Mouse (Mus musculus): ENCODE measurements at regions not wholly inside any gene's neighbourhood (a gene's known extent, or its start where the extent isn't known, plus 50 kb on each side); places are given as distances from the start of the nearest gene placed in this dataset.

DNA sequence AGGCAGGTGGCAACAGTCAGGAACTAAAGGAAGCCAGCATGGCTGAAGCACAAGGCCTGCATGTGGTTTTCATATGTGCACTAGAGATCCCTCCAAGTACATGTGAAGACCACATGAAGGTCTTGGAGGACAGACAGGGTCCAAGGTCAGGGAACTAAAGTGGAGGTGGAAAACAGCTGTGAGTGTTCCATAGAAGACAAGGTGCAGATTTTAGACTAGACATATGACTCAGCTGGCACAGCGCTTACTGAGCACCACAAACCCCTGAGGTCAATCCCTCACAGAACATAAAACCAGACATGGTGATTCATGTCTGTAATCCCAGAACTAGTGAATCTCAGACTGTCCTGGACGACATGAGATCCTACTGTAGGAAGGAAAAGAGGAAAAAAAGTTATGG lies 75.3 kb upstream of the Rnf152 start:
- Histone ChIP-seq H3K36me3 (ENCODE audit: control insufficient read depth, insufficient read depth, low read length) (no peaks in the 10 kb centered on the region), H3K4me3 (ENCODE audit: low read depth, low read length) (no peak overlapping the region), H3K4me2 (ENCODE audit: low read length) (no peak overlapping the region), H3K27me3 (ENCODE audit: control insufficient read depth, insufficient read depth, low read depth, low read length) (no peaks in the 10 kb centered on the region), H3K27ac (ENCODE audit: low read length) (no peak overlapping the region), H3K9me3 (replicated peaks; ENCODE audit: control insufficient read depth, low read length, poor library complexity, severe bottlenecking) (no peaks in the 10 kb centered on the region), H3K4me1 (ENCODE audit: control insufficient read depth, insufficient read depth, low read length) (no peaks in the 10 kb centered on the region), H3K9ac (ENCODE audit: low read depth, low read length) (no peak overlapping the region)
- 86% methylated on average over 2 of the region's 2 CpGs for WGBS
- ATAC-seq: no peak

DNA sequence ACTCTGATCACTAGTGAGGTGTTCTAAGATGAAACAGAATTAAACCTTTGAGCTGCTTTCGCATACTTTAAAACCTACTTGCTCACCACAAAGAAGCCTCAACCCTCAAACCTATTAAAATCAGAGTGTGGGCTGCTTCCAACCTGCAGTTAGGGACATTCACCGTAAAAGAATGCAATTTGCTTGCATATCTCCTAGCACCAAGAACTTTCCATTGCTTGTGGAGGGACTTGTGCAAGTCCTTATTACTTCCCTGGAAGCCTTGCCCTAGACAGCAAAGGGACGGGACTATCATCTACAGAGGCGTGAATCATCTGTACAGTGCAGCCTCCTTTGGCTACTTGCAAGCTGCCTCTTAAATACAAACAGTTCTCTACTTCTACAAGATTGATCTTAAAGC lies 74.2 kb upstream of the Rnf152 start:
- Histone ChIP-seq H3K4me3 (ENCODE audit: low read depth, low read length) (no peak overlapping the region), H3K27me3 (ENCODE audit: control insufficient read depth, insufficient read depth, low read depth, low read length) (no peaks in the 10 kb centered on the region), H3K4me1 (ENCODE audit: control insufficient read depth, insufficient read depth, low read length) (no peaks in the 10 kb centered on the region), H3K9ac (ENCODE audit: low read depth, low read length) (no peak overlapping the region), H3K27ac (ENCODE audit: low read length) (no peak overlapping the region), H3K9me3 (replicated peaks; ENCODE audit: control insufficient read depth, low read length, poor library complexity, severe bottlenecking) (no peaks in the 10 kb centered on the region), H3K4me2 (ENCODE audit: low read length) (no peak overlapping the region), H3K36me3 (ENCODE audit: control insufficient read depth, insufficient read depth, low read length) (no peaks in the 10 kb centered on the region)
- no peak for ATAC-seq
- WGBS: 87% methylated on average over 4 of the region's 4 CpGs

DNA sequence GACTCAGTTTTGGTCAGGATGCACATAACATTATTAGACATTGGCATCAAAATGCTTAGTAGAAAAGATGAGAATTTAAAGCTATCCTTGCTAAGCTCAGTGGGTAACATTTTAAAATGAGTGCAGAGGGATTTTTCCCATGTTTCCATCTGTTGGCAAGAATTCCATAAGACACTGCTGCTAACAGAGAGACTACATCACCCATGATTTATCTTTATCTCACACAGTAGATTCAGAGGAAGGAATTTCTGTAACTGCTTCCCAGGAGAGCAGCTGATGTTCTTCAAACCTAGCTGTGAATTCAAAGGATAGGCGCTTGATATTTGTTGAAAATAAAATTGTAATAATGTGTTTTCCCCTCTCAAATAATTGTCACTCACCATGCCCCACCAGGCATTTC lies 71.7 kb upstream of the Rnf152 start:
- ATAC-seq: no peak
- H3K4me2 ChIP-seq (ENCODE audit: low read length): no peak overlapping the region
- no peak overlapping the region; the same call in 1 of the 2 replicates for H3K27ac ChIP-seq (ENCODE audit: low read length)
- H3K27me3 ChIP-seq (ENCODE audit: control insufficient read depth, insufficient read depth, low read depth, low read length): no peaks in the 10 kb centered on the region
- no peak overlapping the region for H3K9ac ChIP-seq (ENCODE audit: low read depth, low read length)
- 88% methylated on average over 1 of the region's 1 CpGs for WGBS
- H3K4me3 ChIP-seq (ENCODE audit: low read depth, low read length): no peak overlapping the region
- no peaks in the 10 kb centered on the region for H3K4me1 ChIP-seq (ENCODE audit: control insufficient read depth, insufficient read depth, low read length)
- no peaks in the 10 kb centered on the region for H3K9me3 ChIP-seq (replicated peaks; ENCODE audit: control insufficient read depth, low read length, poor library complexity, severe bottlenecking)
- no peaks in the 10 kb centered on the region for H3K36me3 ChIP-seq (ENCODE audit: control insufficient read depth, insufficient read depth, low read length)

DNA sequence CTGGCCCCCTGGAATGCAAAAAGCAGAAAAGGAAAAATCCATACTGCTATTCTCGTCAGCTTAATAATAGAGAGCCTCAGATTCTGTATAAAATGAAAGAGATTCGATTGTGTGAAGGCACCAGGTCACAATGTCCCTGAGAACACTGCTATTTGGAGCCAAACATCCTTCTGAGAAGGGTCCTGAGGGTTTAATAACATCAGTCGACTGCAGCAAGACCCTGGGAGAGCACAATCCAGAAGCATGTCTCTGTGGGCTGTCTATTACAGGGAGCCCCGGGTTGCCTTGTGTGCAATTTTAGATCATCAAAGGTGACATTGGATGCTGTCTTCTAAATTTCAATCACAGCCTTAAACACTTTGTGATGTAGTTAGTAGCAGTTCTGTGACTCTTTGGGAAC lies 69.6 kb upstream of the Rnf152 start:
- Histone ChIP-seq H3K4me3 (ENCODE audit: low read depth, low read length) (no peak overlapping the region), H3K4me2 (ENCODE audit: low read length) (no peak overlapping the region), H3K9ac (ENCODE audit: low read depth, low read length) (no peak overlapping the region), H3K36me3 (ENCODE audit: control insufficient read depth, insufficient read depth, low read length) (no peaks in the 10 kb centered on the region), H3K9me3 (replicated peaks; ENCODE audit: control insufficient read depth, low read length, poor library complexity, severe bottlenecking) (no peaks in the 10 kb centered on the region), H3K4me1 (ENCODE audit: control insufficient read depth, insufficient read depth, low read length) (no peaks in the 10 kb centered on the region), H3K27ac (ENCODE audit: low read length) (no peak overlapping the region), H3K27me3 (ENCODE audit: control insufficient read depth, insufficient read depth, low read depth, low read length) (no peaks in the 10 kb centered on the region)
- WGBS: 20% methylated on average over 4 of the region's 4 CpGs
- ATAC-seq: peak; percentile 79

DNA sequence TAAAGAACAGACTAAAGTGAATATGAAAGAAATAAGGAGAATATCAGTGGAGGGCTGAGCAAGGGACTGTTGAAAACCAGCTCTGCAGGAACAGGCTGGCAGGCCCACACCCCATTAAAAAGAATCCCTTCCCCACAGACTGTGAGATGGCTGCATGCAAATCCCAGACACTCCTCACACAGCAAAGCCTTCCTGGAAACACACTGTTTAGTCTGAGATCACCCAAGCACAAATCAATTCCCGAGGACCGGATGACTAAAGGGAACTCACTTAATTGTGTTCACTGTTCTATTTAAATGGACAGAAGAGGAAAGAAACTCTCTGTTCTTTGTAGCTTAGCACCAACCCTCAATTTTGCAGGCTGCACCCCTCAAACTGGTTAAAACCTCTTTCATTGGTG lies 66.9 kb upstream of the Rnf152 start:
- H3K4me3 ChIP-seq (ENCODE audit: low read depth, low read length): no peak overlapping the region
- no peak overlapping the region for H3K4me2 ChIP-seq (ENCODE audit: low read length)
- H3K27ac ChIP-seq (ENCODE audit: low read length): no peak overlapping the region
- 13% methylated on average over 2 of the region's 2 CpGs for WGBS
- no peaks in the 10 kb centered on the region for H3K4me1 ChIP-seq (ENCODE audit: control insufficient read depth, insufficient read depth, low read length)
- no peaks in the 10 kb centered on the region for H3K27me3 ChIP-seq (ENCODE audit: control insufficient read depth, insufficient read depth, low read depth, low read length)
- no peak for ATAC-seq
- H3K9me3 ChIP-seq (replicated peaks; ENCODE audit: control insufficient read depth, low read length, poor library complexity, severe bottlenecking): no peaks in the 10 kb centered on the region
- no peaks in the 10 kb centered on the region for H3K36me3 ChIP-seq (ENCODE audit: control insufficient read depth, insufficient read depth, low read length)
- no peak overlapping the region for H3K9ac ChIP-seq (ENCODE audit: low read depth, low read length)

DNA sequence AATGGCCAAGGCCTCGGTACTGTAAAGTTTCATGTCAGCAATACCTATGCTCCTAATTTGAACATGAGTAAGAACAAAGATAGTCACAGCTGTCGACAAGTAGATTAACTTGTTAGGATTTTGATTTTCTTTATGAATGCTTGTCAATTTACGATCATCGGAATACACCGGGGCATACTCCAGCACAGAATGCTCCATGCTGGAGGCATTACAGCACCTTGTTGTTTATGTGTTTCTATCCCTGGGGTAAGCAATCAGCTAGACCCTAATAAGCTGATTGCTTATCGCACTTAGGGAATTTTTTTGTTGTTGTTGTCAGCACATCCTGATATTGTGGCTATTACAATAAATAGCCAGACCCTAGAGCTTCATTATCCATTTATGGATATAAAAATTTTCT lies 66.4 kb upstream of the Rnf152 start:
- H3K4me1 ChIP-seq (ENCODE audit: control insufficient read depth, insufficient read depth, low read length): no peaks in the 10 kb centered on the region
- no peak for ATAC-seq
- H3K4me3 ChIP-seq (ENCODE audit: low read depth, low read length): no peak overlapping the region
- 83% methylated on average over 6 of the region's 6 CpGs for WGBS
- H3K4me2 ChIP-seq (ENCODE audit: low read length): no peak overlapping the region
- H3K27me3 ChIP-seq (ENCODE audit: control insufficient read depth, insufficient read depth, low read depth, low read length): no peaks in the 10 kb centered on the region
- H3K27ac ChIP-seq (ENCODE audit: low read length): no peak overlapping the region
- H3K36me3 ChIP-seq (ENCODE audit: control insufficient read depth, insufficient read depth, low read length): no peaks in the 10 kb centered on the region
- H3K9ac ChIP-seq (ENCODE audit: low read depth, low read length): no peak overlapping the region
- H3K9me3 ChIP-seq (replicated peaks; ENCODE audit: control insufficient read depth, low read length, poor library complexity, severe bottlenecking): no peaks in the 10 kb centered on the region

DNA sequence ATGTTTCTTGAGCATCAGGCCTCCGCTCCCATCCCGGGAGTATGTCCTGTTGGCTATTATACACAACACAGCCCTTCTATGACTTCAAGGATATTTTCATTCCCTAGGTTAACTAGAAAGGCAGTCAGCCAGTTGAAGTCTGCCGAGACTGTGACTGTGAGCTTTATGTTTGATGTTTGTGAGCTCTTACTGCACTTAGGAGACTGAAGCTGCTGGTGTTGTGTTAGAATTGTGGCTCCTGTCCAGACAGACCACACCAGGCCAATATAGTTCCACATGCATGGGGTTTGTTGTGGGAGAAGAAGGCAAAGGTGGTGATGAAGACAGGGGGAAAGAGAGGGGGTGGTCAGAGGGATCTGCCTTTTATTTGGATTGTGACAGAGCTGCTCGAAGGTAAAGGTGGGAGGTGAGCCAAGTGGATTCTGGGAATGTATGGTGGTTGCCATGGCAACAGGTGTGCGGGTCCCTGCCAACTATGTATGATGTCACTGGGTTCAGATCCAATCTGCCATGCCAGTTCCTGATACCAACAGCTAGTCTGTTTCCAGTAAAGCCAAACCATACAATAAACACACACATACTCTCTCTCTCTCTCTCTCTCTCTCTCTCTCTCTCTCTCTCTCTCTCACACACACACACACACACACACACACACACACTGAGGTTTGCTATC lies 64.0 kb upstream of the Rnf152 start:
- H3K4me1 ChIP-seq (ENCODE audit: control insufficient read depth, insufficient read depth, low read length): no peaks in the 10 kb centered on the region
- no peak overlapping the region for H3K9ac ChIP-seq (ENCODE audit: low read depth, low read length)
- ATAC-seq: no peak
- no peak overlapping the region for H3K27ac ChIP-seq (ENCODE audit: low read length)
- no peaks in the 10 kb centered on the region for H3K9me3 ChIP-seq (replicated peaks; ENCODE audit: control insufficient read depth, low read length, poor library complexity, severe bottlenecking)
- 75% methylated on average over 5 of the region's 5 CpGs for WGBS
- H3K4me3 ChIP-seq (ENCODE audit: low read depth, low read length): no peak overlapping the region
- H3K27me3 ChIP-seq (ENCODE audit: control insufficient read depth, insufficient read depth, low read depth, low read length): no peaks in the 10 kb centered on the region
- no peak overlapping the region for H3K4me2 ChIP-seq (ENCODE audit: low read length)
- H3K36me3 ChIP-seq (ENCODE audit: control insufficient read depth, insufficient read depth, low read length): no peaks in the 10 kb centered on the region
